Mouse (Mus musculus) ES-E14 (cell line): ENCODE data around the gene Grxcr1. TPM values are rescaled to one million over a fixed set of nuclear protein-coding genes. Genes with fewer than 3 reads are reported as not detected.

ENCODE experiments used
- DNase-seq: peaks from one replicate; pipeline ENCODE4 v3.0.0-alpha.2; 2013; ENCODE audit warnings: low read depth, low spot score
- H3K27ac ChIP-seq: 2 replicates; pipeline ENCODE4 v1.5.1; 2012; ENCODE audit warnings: low read depth, mild to moderate bottlenecking, low read length, moderate library complexity, mixed read lengths; ENCODE audit not compliant: poor library complexity, insufficient read depth, severe bottlenecking
- H3K36me3 ChIP-seq: 2 replicates; pipeline ENCODE4 v1.6.1; 2012; ENCODE audit warnings: mild to moderate bottlenecking, low read length, moderate library complexity, mixed read lengths; ENCODE audit not compliant: control insufficient read depth, poor library complexity, insufficient read depth, severe bottlenecking
- H3K4me1 ChIP-seq, 2 experiments: fragments of 150-350 bp in 1 of 2; sonication (generic) in 1 of 2; 2 replicates each; pipeline ENCODE4 v1.6.1; 2012; ENCODE audit warnings: low read length in 2 of 2, mild to moderate bottlenecking in 1 of 2, mixed read lengths in 1 of 2; ENCODE audit not compliant: control insufficient read depth in 2 of 2, insufficient read depth in 2 of 2, poor library complexity in 1 of 2
- H3K4me3 ChIP-seq, 2 experiments: fragments of 150-350 bp in 1 of 2; sonication (generic) in 1 of 2; 2 replicates each; pipeline ENCODE4 v1.5.1; 2012; ENCODE audit warnings: low read length in 2 of 2, low read depth in 1 of 2, mild to moderate bottlenecking in 1 of 2, mixed read lengths in 1 of 2; ENCODE audit not compliant: insufficient read depth in 1 of 2, poor library complexity in 1 of 2, severe bottlenecking in 1 of 2
- H3K9ac ChIP-seq: 2 replicates; pipeline ENCODE4 v1.6.1; 2012; ENCODE audit warnings: low read depth, mild to moderate bottlenecking, low read length, mixed read lengths; ENCODE audit not compliant: poor library complexity, insufficient read depth, severe bottlenecking
- H3K9me3 ChIP-seq: fragments of 150-350 bp; sonication (generic); 2 replicates; pipeline ENCODE4 v1.6.1; 2012; ENCODE audit warnings: low read depth, mild to moderate bottlenecking, low read length; ENCODE audit not compliant: control insufficient read depth, insufficient read depth
- CHD2 ChIP-seq: IDR thresholded peaks from 2 replicates; pipeline ENCODE4 v1.6.1; 2014; ENCODE audit warnings: mild to moderate bottlenecking, low read depth, low read length, inconsistent platforms
- HCFC1 ChIP-seq: IDR thresholded peaks from 2 replicates; pipeline ENCODE4 v1.6.1; 2012; ENCODE audit warnings: low read length, inconsistent platforms, borderline replicate concordance; ENCODE audit not compliant: insufficient read depth
- MAFK ChIP-seq: IDR thresholded peaks from 2 replicates; pipeline ENCODE4 v1.6.1; 2014; ENCODE audit warnings: mild to moderate bottlenecking, low read depth, low read length, inconsistent platforms; ENCODE audit not compliant: insufficient read depth
- ZC3H11A ChIP-seq: IDR thresholded peaks from 2 replicates; pipeline ENCODE4 v1.6.1; 2012; ENCODE audit warnings: low read depth, mild to moderate bottlenecking, inconsistent platforms, low read length, borderline replicate concordance
- ZNF384 ChIP-seq: IDR thresholded peaks from 2 replicates; pipeline ENCODE4 v1.6.1; 2012; ENCODE audit warnings: low read depth, low read length, inconsistent platforms
- in situ Hi-C, 2 experiments: fragments of 600-800 bp; cut with MboI; formaldehyde crosslinking; loops; one replicate each; pipeline ENCODE4 v1.15.1; 2025; ENCODE audit warnings: low sequenced_read_pairs in 2 of 2, inconsistent platforms in 1 of 2; ENCODE audit not compliant: unreplicated experiment in 2 of 2
- total RNA-seq: library from RNA; depleted of rRNA; stranded (reverse); fragments of 300-350 nt; gene quantifications from 2 replicates; pipeline ENCODE4 v1.2.3, GENCODE M21; 2012; rRNA removed

Gene Grxcr1
- total RNA-seq, 1 experiment: not detected

DNA sequence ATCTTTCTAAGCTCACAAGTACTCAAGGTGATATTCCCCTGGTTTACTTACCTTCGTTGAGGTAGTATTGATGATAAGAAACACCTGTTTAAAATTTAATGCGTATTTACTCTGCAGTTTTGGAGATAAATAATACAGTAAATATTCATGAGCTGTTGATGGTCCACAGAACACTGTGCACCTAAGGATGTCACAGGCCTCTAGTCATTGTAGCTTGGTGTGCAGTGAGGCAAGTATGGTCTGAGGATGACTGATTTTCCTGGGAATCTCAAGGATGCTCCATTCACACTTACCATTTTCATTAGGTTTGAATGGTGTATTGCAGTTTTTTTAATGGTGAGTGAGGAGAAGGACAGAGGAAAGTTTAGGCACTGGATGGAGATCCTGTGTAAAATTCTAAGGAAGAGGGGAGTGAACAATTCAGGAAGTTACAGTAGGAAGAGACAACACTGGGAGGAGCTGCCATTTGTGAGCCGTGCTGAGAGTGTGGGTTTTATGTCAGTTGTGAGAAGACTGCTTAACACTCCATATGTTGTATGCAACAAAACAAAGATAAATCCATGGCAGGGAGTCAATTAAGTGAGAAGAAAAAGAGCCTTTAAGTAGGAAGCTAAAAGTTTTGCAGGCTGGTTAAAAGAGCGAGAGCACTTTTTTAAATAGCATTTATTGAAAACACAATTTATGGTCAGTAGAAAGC, 118.9 kb downstream of the Grxcr1 start:
- in situ Hi-C loops: no loop called here
- Histone ChIP-seq H3K36me3 (no peaks in the 10 kb centered on the region), H3K4me3 (no peak overlapping the region), H3K9ac (no peak overlapping the region), H3K27ac (no peak overlapping the region), H3K4me1 (no peaks in the 10 kb centered on the region), H3K9me3 (no peaks in the 10 kb centered on the region)
- no peak for TF ChIP-seq CHD2
- TF ChIP-seq ZC3H11A: no peak
- no peak for TF ChIP-seq ZNF384
- no peak for TF ChIP-seq HCFC1
- TF ChIP-seq MAFK: no peak
- DNase-seq: no peak

DNA sequence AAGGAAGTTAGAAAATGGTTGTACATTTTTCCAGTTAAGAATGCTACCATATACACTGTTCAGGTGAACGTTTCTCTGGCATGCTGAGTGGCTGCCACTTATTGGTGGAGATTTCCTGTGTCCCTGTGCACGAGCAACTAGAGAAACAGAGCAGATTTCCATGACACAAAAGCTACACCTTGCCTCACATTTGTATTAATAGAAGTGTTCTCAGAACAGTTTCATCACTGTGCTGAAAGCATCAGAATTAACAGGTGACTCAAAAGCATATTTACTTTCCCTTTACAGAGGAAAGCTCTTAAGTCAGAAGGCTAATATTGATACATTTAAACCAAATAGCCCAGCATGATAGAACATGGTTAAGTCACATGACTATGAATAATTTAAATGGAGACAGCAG, 130.9 kb downstream of the Grxcr1 start:
- Histone ChIP-seq H3K4me3 (no peak overlapping the region), H3K9me3 (no peaks in the 10 kb centered on the region), H3K27ac (no peak overlapping the region), H3K9ac (no peak overlapping the region), H3K4me1 (no peaks in the 10 kb centered on the region), H3K36me3 (no peaks in the 10 kb centered on the region)
- in situ Hi-C loops: no loop called here
- DNase-seq: no peak
- TF ChIP-seq HCFC1 (no peak), ZNF384 (no peak)

DNA sequence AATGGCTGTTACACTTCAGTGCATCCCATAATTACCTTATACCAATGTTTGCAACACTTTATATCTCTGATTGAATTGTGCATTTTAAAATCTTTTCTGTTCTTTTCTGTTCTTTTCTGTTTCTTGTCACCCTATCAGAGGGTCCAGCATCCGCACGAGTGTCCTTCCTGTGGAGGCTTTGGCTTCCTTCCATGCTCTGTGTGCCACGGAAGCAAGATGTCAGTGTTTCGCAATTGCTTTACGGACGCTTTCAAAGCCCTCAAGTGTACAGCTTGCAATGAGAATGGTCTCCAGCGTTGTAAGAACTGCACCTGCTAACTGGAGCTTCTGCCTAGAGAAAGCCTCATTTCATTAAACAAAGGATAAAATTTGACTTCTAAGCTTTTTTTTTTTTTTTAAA, 134.3 kb downstream of the Grxcr1 start:
- no peak overlapping the region for H3K4me3 ChIP-seq
- H3K9ac ChIP-seq: no peak overlapping the region
- TF ChIP-seq ZC3H11A (no peak), MAFK (no peak), CHD2 (no peak), ZNF384 (no peak), HCFC1 (no peak)
- no peaks in the 10 kb centered on the region for H3K4me1 ChIP-seq
- no peaks in the 10 kb centered on the region for H3K36me3 ChIP-seq
- no peaks in the 10 kb centered on the region for H3K9me3 ChIP-seq
- DNase-seq: no peak
- H3K27ac ChIP-seq: no peak overlapping the region
- in situ Hi-C loops: no loop called here

Other genes starting within 250 kb of the Grxcr1 start
- 13.7 and 18.3 TPM in 2 replicates for gene Atp8a1, start 184.4 kb upstream of the Grxcr1 start, total RNA-seq
- gene Gm5108, start 90.2 kb upstream of the Grxcr1 start, total RNA-seq: not detected in 2 replicates
- gene Gm21905, start 85.4 kb upstream of the Grxcr1 start, total RNA-seq: not detected in 2 replicates